Mouse (Mus musculus) midbrain, embryonic 12.5 days (tissue): ENCODE results near the gene Gm37240. TPM values are rescaled to one million over a fixed set of nuclear protein-coding genes. Genes with fewer than 3 reads are reported as not detected.

ENCODE experiments used
- ATAC-seq: fragments of 200-750 bp; cut with Nextera tagmentation; 2 replicates; pipeline ENCODE4 v1.8.0; 2017; ENCODE audit warnings: low read depth, moderate TSS enrichment, moderate library complexity; ENCODE audit not compliant: low FRiP score
- H3K27ac ChIP-seq: fragments of 300-500 bp; sonication (generic); replicated peaks from 2 replicates; pipeline ENCODE4 v1.5.1; 2016; ENCODE audit warnings: mild to moderate bottlenecking
- H3K27me3 ChIP-seq: fragments of 300-500 bp; sonication (generic); 2 replicates; pipeline ENCODE4 v1.6.1; 2016; ENCODE audit warnings: mild to moderate bottlenecking
- H3K36me3 ChIP-seq: fragments of 300-500 bp; sonication (generic); 2 replicates; pipeline ENCODE4 v1.6.1; 2016
- H3K4me1 ChIP-seq: fragments of 300-500 bp; sonication (generic); 2 replicates; pipeline ENCODE4 v1.6.1; 2016
- H3K4me2 ChIP-seq: fragments of 300-500 bp; sonication (generic); replicated peaks from 2 replicates; pipeline ENCODE4 v1.6.1; 2016; ENCODE audit warnings: mild to moderate bottlenecking, moderate library complexity
- H3K4me3 ChIP-seq: fragments of 300-500 bp; sonication (generic); 2 replicates; pipeline ENCODE4 v1.5.1; 2016; ENCODE audit warnings: mild to moderate bottlenecking
- H3K9ac ChIP-seq: fragments of 300-500 bp; sonication (generic); replicated peaks from 2 replicates; pipeline ENCODE4 v1.6.1; 2016; ENCODE audit warnings: mild to moderate bottlenecking, moderate library complexity
- H3K9me3 ChIP-seq: fragments of 300-500 bp; sonication (generic); 2 replicates; pipeline ENCODE4 v1.6.1; 2016; ENCODE audit warnings: mild to moderate bottlenecking
- WGBS: fragments of 180-500 bp; shearing (Covaris S2); methylation state at CpG from one replicate; pipeline ENCODE4 v1.1.7; 2016; 5-methylcytosine and 5-hydroxymethylcytosine counted together
- polyA plus RNA-seq: library from polyadenylated mRNA; unstranded; fragments of >200 nt; fragmentation: Nextera tagmentation; extraction: Ambion mirVana; gene quantifications from 2 replicates; pipeline ENCODE4 v1.2.1, GENCODE M21; 2016

The Gm37240 gene
- polyA plus RNA-seq, 1 experiment from 2014 or later = 0.96 TPM

GRCm38 (mm10) chr3:85530601-85531161 is 356.6 kb downstream of the Gm37240 start:
- peaks cover 4% of the 10 kb centered on the region; the same call in 1 of the 2 replicates for H3K4me1 ChIP-seq
- H3K9ac ChIP-seq = no peak overlapping the region
- no peaks in the 10 kb centered on the region for H3K27me3 ChIP-seq
- ATAC-seq = no peak
- H3K4me2 ChIP-seq = no peak overlapping the region
- no peak overlapping the region for H3K4me3 ChIP-seq
- no peaks in the 10 kb centered on the region for H3K36me3 ChIP-seq
- no peak overlapping the region for H3K27ac ChIP-seq
- WGBS = 91% methylated on average over 8 of the region's 8 CpGs
- H3K9me3 ChIP-seq = no peaks in the 10 kb centered on the region

GRCm38 (mm10) chr3:85521311-85521907 is 365.9 kb downstream of the Gm37240 start:
- no peak overlapping the region for H3K9ac ChIP-seq
- ATAC-seq = no peak
- H3K9me3 ChIP-seq = no peaks in the 10 kb centered on the region
- WGBS = 81% methylated on average over 1 of the region's 1 CpGs
- no peak overlapping the region for H3K4me3 ChIP-seq
- no peaks in the 10 kb centered on the region for H3K36me3 ChIP-seq
- no peaks in the 10 kb centered on the region for H3K4me1 ChIP-seq
- H3K27me3 ChIP-seq = no peaks in the 10 kb centered on the region
- H3K4me2 ChIP-seq = no peak overlapping the region
- no peak overlapping the region for H3K27ac ChIP-seq

- H3K36me3 ChIP-seq = no peaks in the 10 kb centered on the region
- no peak overlapping the region for H3K4me3 ChIP-seq
- no peak for ATAC-seq
- no peaks in the 10 kb centered on the region for H3K27me3 ChIP-seq
- no peak overlapping the region for H3K27ac ChIP-seq
- no peaks in the 10 kb centered on the region for H3K4me1 ChIP-seq
- no peaks in the 10 kb centered on the region for H3K9me3 ChIP-seq
- no peak overlapping the region for H3K9ac ChIP-seq
- WGBS = 75% methylated on average over 8 of the region's 8 CpGs
- H3K4me2 ChIP-seq = no peak overlapping the region
Measured at GRCm38 (mm10) chr3:85518668-85519067, 368.6 kb downstream of the Gm37240 start.

GRCm38 (mm10) chr3:85518072-85518471 is 369.2 kb downstream of the Gm37240 start:
- Histone ChIP-seq H3K27me3 (no peaks in the 10 kb centered on the region), H3K9me3 (no peaks in the 10 kb centered on the region), H3K4me3 (no peak overlapping the region), H3K36me3 (no peaks in the 10 kb centered on the region), H3K27ac (no peak overlapping the region), H3K9ac (no peak overlapping the region), H3K4me2 (no peak overlapping the region), H3K4me1 (no peaks in the 10 kb centered on the region)
- 88% methylated on average over 1 of the region's 1 CpGs for WGBS
- ATAC-seq = no peak

GRCm38 (mm10) chr3:85516739-85517396 is 370.4 kb downstream of the Gm37240 start:
- Histone ChIP-seq H3K9ac (no peak overlapping the region), H3K4me1 (no peaks in the 10 kb centered on the region), H3K9me3 (0 out of 2 replicates have a peak, but pooled peaks cover 5% of the 10 kb centered on the region), H3K4me3 (no peak overlapping the region), H3K27ac (no peak overlapping the region), H3K27me3 (no peaks in the 10 kb centered on the region), H3K4me2 (no peak overlapping the region), H3K36me3 (no peaks in the 10 kb centered on the region)
- WGBS = 79% methylated on average over 11 of the region's 11 CpGs
- ATAC-seq = no peak

GRCm38 (mm10) chr3:85514700-85515099 is 372.6 kb downstream of the Gm37240 start:
- no peak for ATAC-seq
- 0 out of 2 replicates have a peak, but pooled peaks cover 5% of the 10 kb centered on the region for H3K9me3 ChIP-seq
- no peak overlapping the region for H3K27ac ChIP-seq
- no peaks in the 10 kb centered on the region for H3K36me3 ChIP-seq
- H3K27me3 ChIP-seq = no peaks in the 10 kb centered on the region
- H3K4me1 ChIP-seq = no peaks in the 10 kb centered on the region
- H3K4me3 ChIP-seq = no peak overlapping the region
- no peak overlapping the region for H3K9ac ChIP-seq
- no peak overlapping the region for H3K4me2 ChIP-seq
- 85% methylated on average over 11 of the region's 11 CpGs for WGBS

GRCm38 (mm10) chr3:85508717-85509279 is 378.5 kb downstream of the Gm37240 start:
- Histone ChIP-seq H3K4me3 (no peak overlapping the region), H3K27me3 (no peaks in the 10 kb centered on the region), H3K36me3 (no peaks in the 10 kb centered on the region), H3K4me1 (no peaks in the 10 kb centered on the region), H3K4me2 (no peak overlapping the region), H3K27ac (no peak overlapping the region), H3K9me3 (0 out of 2 replicates have a peak, but pooled peaks cover 5% of the 10 kb centered on the region), H3K9ac (no peak overlapping the region)
- ATAC-seq = no peak
- WGBS = 88% methylated on average over 5 of the region's 5 CpGs

GRCm38 (mm10) chr3:85500096-85500495 is 387.2 kb downstream of the Gm37240 start:
- H3K9me3 ChIP-seq = no peaks in the 10 kb centered on the region
- no peaks in the 10 kb centered on the region for H3K27me3 ChIP-seq
- no peak for ATAC-seq
- no peak overlapping the region for H3K4me3 ChIP-seq
- WGBS = 86% methylated on average over 3 of the region's 3 CpGs
- H3K4me2 ChIP-seq = no peak overlapping the region
- H3K36me3 ChIP-seq = no peaks in the 10 kb centered on the region
- no peak overlapping the region for H3K27ac ChIP-seq
- H3K9ac ChIP-seq = no peak overlapping the region
- no peaks in the 10 kb centered on the region for H3K4me1 ChIP-seq

GRCm38 (mm10) chr3:85496146-85496545 is 391.2 kb downstream of the Gm37240 start:
- ATAC-seq = no peak
- no peaks in the 10 kb centered on the region for H3K4me1 ChIP-seq
- no peak overlapping the region for H3K27ac ChIP-seq
- H3K4me3 ChIP-seq = no peak overlapping the region
- no peaks in the 10 kb centered on the region for H3K27me3 ChIP-seq
- 69% methylated on average over 4 of the region's 4 CpGs for WGBS
- H3K36me3 ChIP-seq = no peaks in the 10 kb centered on the region
- no peak overlapping the region for H3K9ac ChIP-seq
- H3K4me2 ChIP-seq = no peak overlapping the region
- H3K9me3 ChIP-seq = no peaks in the 10 kb centered on the region

GRCm38 (mm10) chr3:85493796-85494195 is 393.5 kb downstream of the Gm37240 start:
- 79% methylated on average over 8 of the region's 8 CpGs for WGBS

GRCm38 (mm10) chr3:85490204-85490603 is 397.1 kb downstream of the Gm37240 start:
- no peak overlapping the region for H3K27ac ChIP-seq
- H3K4me3 ChIP-seq = no peak overlapping the region
- no peak overlapping the region for H3K9ac ChIP-seq
- WGBS = 93% methylated on average over 3 of the region's 3 CpGs
- no peaks in the 10 kb centered on the region for H3K4me1 ChIP-seq
- H3K36me3 ChIP-seq = no peaks in the 10 kb centered on the region
- H3K9me3 ChIP-seq = no peaks in the 10 kb centered on the region
- no peak for ATAC-seq
- H3K27me3 ChIP-seq = no peaks in the 10 kb centered on the region
- no peak overlapping the region for H3K4me2 ChIP-seq

More at GRCm38 (mm10) chr3:85493796-85494195, 393.5 kb downstream of the Gm37240 start:
- no peak overlapping the region for H3K27ac ChIP-seq
- no peak overlapping the region for H3K4me3 ChIP-seq
- H3K36me3 ChIP-seq = no peaks in the 10 kb centered on the region
- ATAC-seq = no peak
- H3K4me1 ChIP-seq = no peaks in the 10 kb centered on the region
- no peaks in the 10 kb centered on the region for H3K27me3 ChIP-seq
- H3K4me2 ChIP-seq = no peak overlapping the region
- H3K9me3 ChIP-seq = no peaks in the 10 kb centered on the region
- no peak overlapping the region for H3K9ac ChIP-seq

GRCm38 (mm10) chr3:85487379-85487778 is 399.9 kb downstream of the Gm37240 start:
- no peak overlapping the region for H3K9ac ChIP-seq
- no peaks in the 10 kb centered on the region for H3K9me3 ChIP-seq
- H3K4me3 ChIP-seq = no peak overlapping the region
- 79% methylated on average over 6 of the region's 6 CpGs for WGBS
- no peaks in the 10 kb centered on the region for H3K36me3 ChIP-seq
- no peak overlapping the region for H3K27ac ChIP-seq
- ATAC-seq = no peak
- H3K4me1 ChIP-seq = no peaks in the 10 kb centered on the region
- no peaks in the 10 kb centered on the region for H3K27me3 ChIP-seq
- H3K4me2 ChIP-seq = no peak overlapping the region
